Mouse (Mus musculus): ENCODE results near the gene Stmnd1.
"Not testable (repeated sequence)": the region's sequence is repeated elsewhere in the genome, so short reads cannot be mapped to it uniquely, and the experiment has no call there.

- TF ChIP-seq GATA1 (IDR thresholded peaks at IDR 0.05; ENCODE audit: borderline replicate concordance, low read length); FLI1 (IDR thresholded peaks at IDR 0.05; ENCODE audit: low read length): not testable (repeated sequence)
Observed at GRCm38 (mm10) chr13:46228750-46229149, 44.8 kb upstream of the Stmnd1 start.

All from megakaryocyte, embryonic 14.5 days (primary cell).